Mouse (Mus musculus) MEL (cell line): ENCODE measurements around the gene Lyrm1. TPM values are rescaled to one million over a fixed set of nuclear protein-coding genes. Genes with fewer than 3 reads are reported as not detected.

Source experiments
- DNase-seq: peaks from one replicate; pipeline ENCODE4 v3.0.0; 2011; ENCODE audit warnings: low read depth, low spot score
- H3K27ac ChIP-seq: 2 replicates; pipeline ENCODE4 v1.5.1; 2012; ENCODE audit warnings: low read depth, mild to moderate bottlenecking, control low read depth, low read length, moderate library complexity; ENCODE audit not compliant: control insufficient read depth
- H3K27me3 ChIP-seq, 2 experiments: fragments of 150-350 bp in 1 of 2; sonication (generic) in 1 of 2; 2 replicates each; pipeline ENCODE4 v1.6.1; 2012; ENCODE audit warnings: low read length in 2 of 2, mild to moderate bottlenecking in 2 of 2, improper control_type of control experiment in 1 of 2, moderate library complexity in 1 of 2; ENCODE audit not compliant: insufficient read depth in 2 of 2, control insufficient read depth in 1 of 2
- H3K36me3 ChIP-seq, 2 experiments: 2 replicates each; pipeline ENCODE4 v1.6.1; 2012 to 2014; ENCODE audit warnings: low read length in 2 of 2, improper control_type of control experiment in 1 of 2, inconsistent platforms in 1 of 2, mild to moderate bottlenecking in 1 of 2; ENCODE audit not compliant: insufficient read depth in 2 of 2, control insufficient read depth in 1 of 2
- H3K4me1 ChIP-seq, 2 experiments: fragments of 150-350 bp in 1 of 2; sonication (generic) in 1 of 2; 2 replicates each; pipeline ENCODE4 v1.6.1; 2012; ENCODE audit warnings: low read length in 2 of 2, improper control_type of control experiment in 1 of 2, mild to moderate bottlenecking in 1 of 2; ENCODE audit not compliant: insufficient read depth in 2 of 2, control insufficient read depth in 1 of 2
- H3K4me3 ChIP-seq, 2 experiments: fragments of 150-350 bp in 1 of 2; sonication (generic) in 1 of 2; 2 replicates each; pipeline ENCODE4 v1.5.1; 2012; ENCODE audit warnings: low read depth in 2 of 2, low read length in 2 of 2, mild to moderate bottlenecking in 2 of 2, moderate library complexity in 2 of 2, control low read depth in 1 of 2, improper control_type of control experiment in 1 of 2; ENCODE audit not compliant: control insufficient read depth in 1 of 2, insufficient read depth in 1 of 2
- H3K79me2 ChIP-seq: 2 replicates; pipeline ENCODE4 v1.6.1; 2012; ENCODE audit warnings: mild to moderate bottlenecking, low read length, moderate library complexity; ENCODE audit not compliant: control insufficient read depth, poor library complexity, insufficient read depth
- H3K9ac ChIP-seq: 2 replicates; pipeline ENCODE4 v1.6.1; 2012; ENCODE audit warnings: low read depth, mild to moderate bottlenecking, control low read depth, low read length, moderate library complexity; ENCODE audit not compliant: control insufficient read depth, poor library complexity, severe bottlenecking
- H3K9me3 ChIP-seq: fragments of 150-350 bp; sonication (generic); replicated peaks from 2 replicates; pipeline ENCODE4 v1.6.1; 2012; ENCODE audit warnings: mild to moderate bottlenecking, low read length, improper control_type of control experiment, moderate library complexity; ENCODE audit not compliant: insufficient read depth
- BHLHE40 ChIP-seq: IDR thresholded peaks from 2 replicates; pipeline ENCODE4 v1.6.1; 2012; ENCODE audit warnings: low read depth, mild to moderate bottlenecking, inconsistent platforms, low read length, improper control_type of control experiment, borderline replicate concordance
- CHD1 ChIP-seq: IDR thresholded peaks from 2 replicates; pipeline ENCODE4 v1.6.1; 2012; ENCODE audit warnings: low read depth, mild to moderate bottlenecking, inconsistent platforms, low read length, improper control_type of control experiment
- E2F4 ChIP-seq: IDR thresholded peaks from 2 replicates; pipeline ENCODE4 v1.6.1; 2011; ENCODE audit warnings: low read depth, low read length, improper control_type of control experiment, borderline replicate concordance
- ETS1 ChIP-seq: IDR thresholded peaks from 2 replicates; pipeline ENCODE4 v1.6.1; 2012; ENCODE audit warnings: low read depth, mild to moderate bottlenecking, inconsistent platforms, low read length, improper control_type of control experiment, moderate library complexity
- GATA1 ChIP-seq: IDR thresholded peaks from 2 replicates; pipeline ENCODE4 v1.6.1; 2011; ENCODE audit warnings: low read depth, low read length, improper control_type of control experiment
- HCFC1 ChIP-seq: IDR thresholded peaks from 2 replicates; pipeline ENCODE4 v1.6.1; 2012; ENCODE audit warnings: low read depth, mild to moderate bottlenecking, inconsistent platforms, low read length, improper control_type of control experiment, moderate library complexity
- JUND ChIP-seq: IDR thresholded peaks from 2 replicates; pipeline ENCODE4 v1.6.1; 2011; ENCODE audit warnings: low read depth, mild to moderate bottlenecking, improper control_type of control experiment, low read length
- MAX ChIP-seq: IDR thresholded peaks from 2 replicates; pipeline ENCODE4 v1.6.1; 2011; ENCODE audit warnings: low read length, improper control_type of control experiment
- POLR2AphosphoS5 ChIP-seq: IDR thresholded peaks from 2 replicates; pipeline ENCODE4 v1.6.1; 2012; ENCODE audit warnings: low read depth, borderline replicate concordance, mild to moderate bottlenecking, inconsistent platforms, low read length, moderate library complexity, mixed read lengths
- RAD21 ChIP-seq: IDR thresholded peaks from 2 replicates; pipeline ENCODE4 v1.6.1; 2011; ENCODE audit warnings: mild to moderate bottlenecking, low read depth, low read length, improper control_type of control experiment
- SIN3A ChIP-seq: IDR thresholded peaks from 2 replicates; pipeline ENCODE4 v1.6.1; 2012; ENCODE audit warnings: low read length, improper control_type of control experiment, inconsistent platforms
- UBTF ChIP-seq: IDR thresholded peaks from 2 replicates; pipeline ENCODE4 v1.6.1; 2012; ENCODE audit warnings: low read depth, mild to moderate bottlenecking, inconsistent platforms, low read length, improper control_type of control experiment, moderate library complexity, borderline replicate concordance; ENCODE audit not compliant: insufficient read depth
- ZMIZ1 ChIP-seq: IDR thresholded peaks from 2 replicates; pipeline ENCODE4 v1.6.1; 2012; ENCODE audit warnings: low read depth, mild to moderate bottlenecking, inconsistent platforms, low read length, improper control_type of control experiment, moderate library complexity
- polyA plus RNA-seq, 2 experiments: library from polyadenylated mRNA; stranded (reverse) in 1 of 2; unstranded in 1 of 2; fragments of >175 nt in 1 of 2; fragments of >200 nt in 1 of 2; gene quantifications; 2 replicates each; pipeline versions ENCODE4 v1.2.1 to v1.2.4; 2012; ENCODE audit warnings: low replicate concordance in 2 of 2, low read depth in 1 of 2; ENCODE audit not compliant: insufficient read length in 2 of 2, insufficient read depth in 1 of 2, missing spikeins in 1 of 2
- total RNA-seq: library from RNA; depleted of rRNA; stranded (reverse); fragments of 300-350 nt; gene quantifications from 2 replicates; pipeline ENCODE4 v1.2.3, GENCODE M21; 2012; rRNA removed

Gene Lyrm1
- total and polyA plus RNA-seq, 3 experiments: 4.0 to 4.4 TPM; not detected in 1

- H3K4me1 ChIP-seq: no peaks in the 10 kb centered on the region
- no peak for DNase-seq
- no peaks in the 10 kb centered on the region for H3K79me2 ChIP-seq
- TF ChIP-seq MAX (no peak), POLR2AphosphoS5 (no peak), HCFC1 (no peak), BHLHE40 (no peak), GATA1 (no peak), RAD21 (no peak), JUND (no peak), UBTF (no peak), CHD1 (no peak)
- no peak overlapping the region for H3K9ac ChIP-seq
- no peak overlapping the region for H3K4me3 ChIP-seq
- no peaks in the 10 kb centered on the region for H3K36me3 ChIP-seq
- no peaks in the 10 kb centered on the region for H3K27me3 ChIP-seq
- no peaks in the 10 kb centered on the region for H3K9me3 ChIP-seq
- H3K27ac ChIP-seq: no peak overlapping the region
These were observed 89.7 kb downstream of the Lyrm1 start for GRCm38 (mm10) chr7:119985279-119985912.

GRCm38 (mm10) chr7:119997066-119997465, 101.4 kb downstream of the Lyrm1 start:
- H3K9me3 ChIP-seq: no peaks in the 10 kb centered on the region
- no peaks in the 10 kb centered on the region for H3K27me3 ChIP-seq
- H3K4me1 ChIP-seq: no peaks in the 10 kb centered on the region
- DNase-seq: no peak
- no peaks in the 10 kb centered on the region for H3K79me2 ChIP-seq
- H3K9ac ChIP-seq: no peak overlapping the region
- no peak overlapping the region for H3K4me3 ChIP-seq
- H3K36me3 ChIP-seq: no peaks in the 10 kb centered on the region
- no peak overlapping the region for H3K27ac ChIP-seq
- TF ChIP-seq ETS1: no peak
- no peak for TF ChIP-seq POLR2AphosphoS5
- no peak for TF ChIP-seq SIN3A
- no peak for TF ChIP-seq E2F4
- TF ChIP-seq UBTF: no peak
- no peak for TF ChIP-seq ZMIZ1
- no peak for TF ChIP-seq MAX
- TF ChIP-seq JUND: no peak
- TF ChIP-seq RAD21: no peak

Other genes with a start within 250 kb of the Lyrm1 start
- not detected in 2 replicates for gene Acsm4, start 205.8 kb upstream of the Lyrm1 start, total RNA-seq
- gene Acsm4, start 205.8 kb upstream of the Lyrm1 start, polyA plus RNA-seq: not detected
- gene Thumpd1, start 175.1 kb upstream of the Lyrm1 start, total RNA-seq: 56.7 and 67.5 TPM in 2 replicates
- 10 to 100 TPM in 1 of 2 experiments, not detected in 1; 56.4 TPM for gene Thumpd1, start 175.1 kb upstream of the Lyrm1 start, polyA plus RNA-seq
- gene Acsm3, start 134.9 kb upstream of the Lyrm1 start, total RNA-seq: 0.08 TPM in 1 of 2 replicates, not detected in the other
- under 1 TPM in 1 of 2 experiments, not detected in 1; 0.54 TPM for gene Acsm3, start 134.9 kb upstream of the Lyrm1 start, polyA plus RNA-seq
- gene Rexo5, start 101.9 kb upstream of the Lyrm1 start, total RNA-seq: 10.9 and 11.7 TPM in 2 replicates
- gene Rexo5, start 101.9 kb upstream of the Lyrm1 start, polyA plus RNA-seq: 10 to 100 TPM in 1 of 2 experiments, not detected in 1; 18.3 TPM
- 9.4 and 10.6 TPM in 2 replicates for gene Eri2, start 101.8 kb upstream of the Lyrm1 start, total RNA-seq
- 10 to 100 TPM in 1 of 2 experiments, not detected in 1; 11.0 TPM for gene Eri2, start 101.8 kb upstream of the Lyrm1 start, polyA plus RNA-seq
- 2.5 and 3.3 TPM in 2 replicates for gene Dcun1d3, start 437 bp downstream of the Lyrm1 start, total RNA-seq
- gene Dcun1d3, start 437 bp downstream of the Lyrm1 start, polyA plus RNA-seq: 1 to 10 TPM in 1 of 2 experiments, not detected in 1; 5.6 TPM
- gene Dnah3, start 199.4 kb downstream of the Lyrm1 start, total RNA-seq: not detected in 2 replicates
- not detected for gene Dnah3, start 199.4 kb downstream of the Lyrm1 start, polyA plus RNA-seq
- gene Tmem159, start 206.5 kb downstream of the Lyrm1 start, total RNA-seq: not detected in 2 replicates
- gene Tmem159, start 206.5 kb downstream of the Lyrm1 start, polyA plus RNA-seq: not detected
- gene Zp2, start 249.4 kb downstream of the Lyrm1 start, total RNA-seq: not detected in 2 replicates
- gene Zp2, start 249.4 kb downstream of the Lyrm1 start, polyA plus RNA-seq: not detected